Mouse (Mus musculus) CH12.LX (cell line): ENCODE measurements around the gene Akap8l. TPM values are rescaled to one million over a fixed set of nuclear protein-coding genes. Genes with fewer than 3 reads are reported as not detected.

Experiments used
- DNase-seq: peaks from one replicate; pipeline ENCODE4 v3.0.0-alpha.2; 2013; ENCODE audit errors: extremely low read depth
- H3K27ac ChIP-seq: 2 replicates; pipeline ENCODE4 v1.5.1; 2012; ENCODE audit warnings: low read depth, mild to moderate bottlenecking, control low read depth, moderate library complexity; ENCODE audit not compliant: insufficient read depth
- H3K27me3 ChIP-seq: replicated peaks from 2 replicates; pipeline ENCODE3; 2012; ENCODE audit warnings: inconsistent platforms
- H3K36me3 ChIP-seq, 2 experiments: replicated peaks in 1 of 2; 2 replicates each; pipeline versions ENCODE3 to v1.6.1; 2012; ENCODE audit warnings: inconsistent platforms in 1 of 2, low read length in 1 of 2, mild to moderate bottlenecking in 1 of 2, mixed read lengths in 1 of 2, moderate library complexity in 1 of 2; ENCODE audit not compliant: control insufficient read depth in 1 of 2, insufficient read depth in 1 of 2
- H3K4me1 ChIP-seq, 2 experiments: 2 replicates each; pipeline ENCODE4 v1.6.1; 2012; ENCODE audit warnings: inconsistent platforms in 1 of 2, moderate library complexity in 1 of 2; ENCODE audit not compliant: insufficient read depth in 2 of 2, control insufficient read depth in 1 of 2
- H3K4me2 ChIP-seq: 2 replicates; pipeline ENCODE4 v1.6.1; 2012; ENCODE audit warnings: low read depth, mild to moderate bottlenecking, control low read depth; ENCODE audit not compliant: poor library complexity, insufficient read depth, severe bottlenecking
- H3K4me3 ChIP-seq, 3 experiments: fragments of 150-350 bp in 1 of 3; sonication (generic) in 1 of 3; replicated peaks in 1 of 3; 2 replicates each; pipeline versions ENCODE3 to v1.5.1; 2011 to 2012; ENCODE audit warnings: low read depth in 2 of 3, low read length in 2 of 3, mild to moderate bottlenecking in 2 of 3, moderate library complexity in 2 of 3, control low read depth in 1 of 3, improper control_type of control experiment in 1 of 3, inconsistent platforms in 1 of 3, mixed read lengths in 1 of 3; ENCODE audit not compliant: poor library complexity in 1 of 3
- H3K79me2 ChIP-seq: replicated peaks from 2 replicates; pipeline ENCODE4 v1.6.1; 2012; ENCODE audit warnings: mild to moderate bottlenecking, moderate library complexity; ENCODE audit not compliant: control insufficient read depth, poor library complexity, insufficient read depth, severe bottlenecking; ENCODE audit errors: extremely low read depth
- H3K9ac ChIP-seq: 2 replicates; pipeline ENCODE4 v1.6.1; 2012; ENCODE audit warnings: low read depth, mild to moderate bottlenecking, control low read depth, moderate library complexity; ENCODE audit not compliant: insufficient read depth
- H3K9me3 ChIP-seq: replicated peaks from 2 replicates; pipeline ENCODE3; 2012; ENCODE audit warnings: low read length, inconsistent platforms, mixed read lengths
- CTCF ChIP-seq, 2 experiments: IDR thresholded peaks in 1 of 2; conservative IDR thresholded peaks in 1 of 2; 2 replicates each; pipeline ENCODE4 v1.5.1; 2011 to 2012; ENCODE audit warnings: low read depth in 2 of 2, low read length in 2 of 2, improper control_type of control experiment in 1 of 2, inconsistent platforms in 1 of 2, mild to moderate bottlenecking in 1 of 2, moderate library complexity in 1 of 2
- ELF1 ChIP-seq: IDR thresholded peaks from 2 replicates; pipeline ENCODE4 v1.6.1; 2014; ENCODE audit warnings: low read depth, mild to moderate bottlenecking, inconsistent platforms, low read length, improper control_type of control experiment
- EP300 ChIP-seq: IDR thresholded peaks from 2 replicates; pipeline ENCODE4 v1.6.1; 2011; ENCODE audit warnings: low read length, improper control_type of control experiment
- ETS1 ChIP-seq: conservative IDR thresholded peaks from 2 replicates; pipeline ENCODE4 v1.6.1; 2012; ENCODE audit warnings: low read depth, mild to moderate bottlenecking, inconsistent platforms, low read length, improper control_type of control experiment, moderate library complexity
- GABPA ChIP-seq: IDR thresholded peaks from 2 replicates; pipeline ENCODE4 v1.6.1; 2012; ENCODE audit warnings: low read depth, low read length, improper control_type of control experiment, inconsistent platforms; ENCODE audit not compliant: insufficient replicate concordance
- HCFC1 ChIP-seq: IDR thresholded peaks from 2 replicates; pipeline ENCODE4 v1.6.1; 2012; ENCODE audit warnings: low read depth, mild to moderate bottlenecking, inconsistent platforms, low read length, improper control_type of control experiment
- JUN ChIP-seq: IDR thresholded peaks from 2 replicates; pipeline ENCODE4 v1.6.1; 2011; ENCODE audit warnings: low read depth, mild to moderate bottlenecking, low read length, improper control_type of control experiment, moderate library complexity; ENCODE audit not compliant: insufficient read depth
- JUND ChIP-seq: conservative IDR thresholded peaks from 2 replicates; pipeline ENCODE4 v1.6.1; 2011; ENCODE audit warnings: low read depth, low read length, improper control_type of control experiment
- KAT2A ChIP-seq: IDR thresholded peaks from 2 replicates; pipeline ENCODE4 v1.6.1; 2012; ENCODE audit warnings: low read length, improper control_type of control experiment, inconsistent platforms; ENCODE audit not compliant: insufficient replicate concordance
- MAFK ChIP-seq: IDR thresholded peaks from 2 replicates; pipeline ENCODE4 v1.6.1; 2011; ENCODE audit warnings: low read length, improper control_type of control experiment; ENCODE audit not compliant: insufficient replicate concordance
- MAX ChIP-seq: IDR thresholded peaks from 2 replicates; pipeline ENCODE4 v1.6.1; 2011; ENCODE audit warnings: low read length, improper control_type of control experiment
- MEF2A ChIP-seq: IDR thresholded peaks from 2 replicates; pipeline ENCODE4 v1.6.1; 2014; ENCODE audit warnings: low read depth, mild to moderate bottlenecking, inconsistent platforms, low read length, improper control_type of control experiment, borderline replicate concordance
- MXI1 ChIP-seq: IDR thresholded peaks from 2 replicates; pipeline ENCODE4 v1.6.1; 2011; ENCODE audit warnings: mild to moderate bottlenecking, low read depth, low read length, improper control_type of control experiment
- NELFE ChIP-seq: IDR thresholded peaks from 2 replicates; pipeline ENCODE4 v1.6.1; 2011; ENCODE audit warnings: low read depth, low read length, improper control_type of control experiment
- PAX5 ChIP-seq: IDR thresholded peaks from 2 replicates; pipeline ENCODE4 v1.6.1; 2012; ENCODE audit warnings: low read length, inconsistent platforms, mixed read lengths
- RAD21 ChIP-seq: IDR thresholded peaks from 2 replicates; pipeline ENCODE4 v1.6.1; 2011; ENCODE audit warnings: low read depth, mild to moderate bottlenecking, low read length, improper control_type of control experiment, moderate library complexity
- SMC3 ChIP-seq: IDR thresholded peaks from 2 replicates; pipeline ENCODE4 v1.6.1; 2011; ENCODE audit warnings: low read depth, low read length, improper control_type of control experiment
- TCF12 ChIP-seq: IDR thresholded peaks from 2 replicates; pipeline ENCODE4 v1.6.1; 2014; ENCODE audit warnings: low read depth, mild to moderate bottlenecking, inconsistent platforms, low read length, improper control_type of control experiment
- UBTF ChIP-seq: IDR thresholded peaks from 2 replicates; pipeline ENCODE4 v1.6.1; 2012; ENCODE audit warnings: low read depth, mild to moderate bottlenecking, inconsistent platforms, low read length, improper control_type of control experiment, moderate library complexity
- USF2 ChIP-seq: conservative IDR thresholded peaks from 2 replicates; pipeline ENCODE4 v1.6.1; 2011; ENCODE audit warnings: low read depth, low read length, improper control_type of control experiment
- ZKSCAN1 ChIP-seq: IDR thresholded peaks from 2 replicates; pipeline ENCODE4 v1.6.1; 2012; ENCODE audit warnings: low read depth, inconsistent platforms, low read length, improper control_type of control experiment, borderline replicate concordance
- ZMIZ1 ChIP-seq: IDR thresholded peaks from 2 replicates; pipeline ENCODE4 v1.6.1; 2012; ENCODE audit warnings: low read depth, mild to moderate bottlenecking, inconsistent platforms, low read length, improper control_type of control experiment
- ZNF384 ChIP-seq: IDR thresholded peaks from 2 replicates; pipeline ENCODE4 v1.6.1; 2012; ENCODE audit warnings: low read depth, low read length, improper control_type of control experiment, inconsistent platforms
- dilution Hi-C: fragments of 300-500 bp; cut with MboI; formaldehyde crosslinking; loops from 2 replicates; pipeline ENCODE4 v1.14.3; 2020; ENCODE audit warnings: low sequenced_read_pairs; ENCODE audit not compliant: extremely low pct_unique_long_range_greater_than_20kb, extremely low pct_ligation_motif_present
- in situ Hi-C: fragments of 300-500 bp; cut with MboI; formaldehyde crosslinking; loops from 3 replicates; pipeline ENCODE4 v1.14.3; 2019; ENCODE audit warnings: low sequenced_read_pairs, low pct_ligation_motif_present, low pct_unique_long_range_greater_than_20kb, mixed read lengths
- polyA plus RNA-seq: library from polyadenylated mRNA; unstranded; fragments of >175 nt; gene quantifications from 2 replicates; pipeline ENCODE4 v1.2.1, GENCODE M21; 2012; ENCODE audit warnings: low read depth; ENCODE audit not compliant: insufficient read length
- total RNA-seq, 2 experiments: library from RNA; depleted of rRNA; stranded (reverse); fragments of 300-350 nt in 1 of 2; fragments of >200 nt in 1 of 2; gene quantifications; 2 replicates each; pipeline ENCODE4 v1.2.3; 2012 to 2014

Gene Akap8l
- total and polyA plus RNA-seq, 3 experiments, result 29.6 to 43.4 (median 41.4) TPM

GRCm38 (mm10) chr17:32368991-32369578 lies 18.7 kb upstream of the Akap8l start:
- H3K4me3 ChIP-seq, result no peak overlapping the region
- dilution Hi-C loops (no loop called here), in situ Hi-C loops (no loop called here)
- 0 out of 2 replicates have a peak, but pooled peaks cover 1% of the 10 kb centered on the region for H3K79me2 ChIP-seq
- H3K9ac ChIP-seq, result no peak overlapping the region
- no peak overlapping the region for H3K27ac ChIP-seq
- TF ChIP-seq SMC3 (no peak), MAFK (no peak), RAD21 (no peak), MEF2A (no peak), GABPA (no peak), USF2 (no peak), ZKSCAN1 (no peak), ELF1 (no peak), JUN (no peak), MXI1 (no peak), CTCF (conservative IDR thresholded peaks at IDR 0.05 in 1 of 2, IDR thresholded peaks at IDR 0.05 in 1 of 2; ENCODE audit: low read depth in 2 of 2, low read length in 2 of 2) (no peak)
- H3K4me2 ChIP-seq, result no peak overlapping the region
- H3K4me1 ChIP-seq, result peaks cover 0 to 8% of the 10 kb centered on the region in 2 experiments; a peak in 2 of 4 replicates
- H3K36me3 ChIP-seq, result peaks cover 0 to 2% of the 10 kb centered on the region in 2 experiments
- no peaks in the 10 kb centered on the region for H3K9me3 ChIP-seq
- no peak for DNase-seq
- no peaks in the 10 kb centered on the region for H3K27me3 ChIP-seq

DNA sequence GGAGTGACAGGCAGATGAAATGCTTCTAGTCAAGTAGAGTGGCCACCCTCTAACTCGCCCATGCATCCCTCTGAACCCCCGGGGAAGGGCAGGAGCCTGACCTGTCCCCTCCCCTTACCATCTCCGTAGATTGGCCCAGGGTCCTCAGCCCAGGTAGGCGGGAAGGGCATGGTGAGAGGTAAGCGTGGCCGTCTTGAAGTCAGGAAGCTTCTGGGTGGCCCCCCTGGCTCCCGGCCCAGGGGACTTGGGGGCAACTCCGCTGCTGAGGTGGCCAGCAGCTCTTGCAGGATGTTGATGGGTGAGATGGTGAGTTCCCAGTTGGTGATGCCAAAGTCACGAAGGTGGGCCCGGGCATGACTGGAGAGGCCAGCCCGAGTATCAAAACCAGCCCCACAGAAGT lies 17.3 kb upstream of the Akap8l start:
- DNase-seq, result no peak
- H3K27ac ChIP-seq, result no peak overlapping the region
- H3K36me3 ChIP-seq, result peaks cover 0 to 5% of the 10 kb centered on the region in 2 experiments
- in situ Hi-C loops (no loop called here), dilution Hi-C loops (no loop called here)
- no peak overlapping the region for H3K4me2 ChIP-seq
- no peak overlapping the region for H3K9ac ChIP-seq
- peaks cover 13% of the 10 kb centered on the region for H3K79me2 ChIP-seq
- TF ChIP-seq TCF12 (no peak), ZMIZ1 (no peak), MAX (no peak), PAX5 (no peak), MAFK (no peak), NELFE (no peak), UBTF (no peak), JUND (no peak), CTCF (conservative IDR thresholded peaks at IDR 0.05 in 1 of 2, IDR thresholded peaks at IDR 0.05 in 1 of 2; ENCODE audit: low read depth in 2 of 2, low read length in 2 of 2) (no peak), ZNF384 (no peak), EP300 (no peak), ETS1 (no peak), HCFC1 (no peak), MXI1 (no peak), MEF2A (no peak), JUN (no peak), USF2 (no peak), KAT2A (no peak)
- H3K4me1 ChIP-seq, result peaks cover 6 to 16% of the 10 kb centered on the region in 2 experiments
- no peaks in the 10 kb centered on the region for H3K9me3 ChIP-seq
- no peak overlapping the region for H3K4me3 ChIP-seq
- no peaks in the 10 kb centered on the region for H3K27me3 ChIP-seq
